Mouse (Mus musculus) NIH3T3 (cell line): ENCODE data around the gene Syde2.

Experiments
- DNase-seq: peaks from one replicate; pipeline ENCODE4 v3.0.0-alpha.2; 2012; ENCODE audit warnings: low read depth

Gene Syde2

DNA sequence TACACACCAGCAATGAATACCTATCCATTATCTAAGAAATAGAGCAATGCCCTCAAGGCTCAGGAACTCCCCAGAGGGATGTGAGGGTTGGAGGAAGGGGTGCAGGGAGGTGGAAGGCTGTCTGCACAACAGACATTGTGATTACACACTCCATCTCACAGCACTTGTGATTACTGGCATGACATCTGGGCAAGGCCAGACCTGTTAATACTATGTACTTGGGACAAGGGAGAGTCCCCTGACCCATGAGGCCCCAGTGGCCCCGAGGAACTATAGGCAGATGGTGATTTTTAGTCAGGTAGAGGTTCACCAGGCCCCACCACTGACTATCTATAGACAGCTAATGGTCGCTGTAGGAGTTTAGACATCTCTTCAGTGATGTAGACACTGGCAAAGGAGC is 66.2 kb downstream of the Syde2 start:
- no peak for DNase-seq

DNA sequence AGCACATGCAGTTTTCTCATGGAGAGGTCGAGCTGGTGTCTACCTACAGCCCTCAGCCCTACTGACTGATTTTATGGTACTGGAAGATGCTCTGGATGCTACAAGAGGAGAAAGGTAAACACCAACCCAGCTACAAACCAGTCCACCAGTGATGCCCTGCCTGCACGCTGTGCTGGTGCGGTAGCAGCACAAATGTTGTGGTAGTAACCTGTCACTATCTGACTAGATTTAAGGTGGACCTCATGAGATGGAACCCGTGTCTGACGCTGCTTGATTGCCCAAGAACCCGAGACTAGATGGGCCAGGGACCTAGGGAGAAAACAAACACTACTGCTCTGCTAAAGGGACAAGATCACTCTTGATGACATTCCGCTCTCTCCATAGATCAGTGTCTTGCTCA is 69.5 kb downstream of the Syde2 start:
- DNase-seq, result no peak

DNA sequence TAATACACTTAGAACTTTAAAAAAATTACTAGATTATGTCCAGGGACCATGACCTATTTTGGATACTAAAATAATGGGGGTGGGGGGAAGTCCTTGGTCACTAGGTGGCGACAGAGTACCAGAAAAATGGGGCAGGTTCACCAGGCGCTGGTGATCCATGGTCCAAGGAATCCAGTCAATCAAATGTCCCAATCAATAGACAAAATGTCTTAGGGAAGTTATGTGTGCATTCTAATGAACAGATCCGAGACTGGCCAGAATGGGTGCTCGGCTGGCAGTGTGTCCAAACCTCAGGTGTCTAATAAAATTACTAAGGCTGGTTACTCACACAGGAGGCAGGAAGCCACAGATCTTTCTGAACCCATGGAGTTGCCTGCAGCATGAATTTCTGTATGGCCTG is 70.6 kb downstream of the Syde2 start:
- DNase-seq, result peak; percentile 86

DNA sequence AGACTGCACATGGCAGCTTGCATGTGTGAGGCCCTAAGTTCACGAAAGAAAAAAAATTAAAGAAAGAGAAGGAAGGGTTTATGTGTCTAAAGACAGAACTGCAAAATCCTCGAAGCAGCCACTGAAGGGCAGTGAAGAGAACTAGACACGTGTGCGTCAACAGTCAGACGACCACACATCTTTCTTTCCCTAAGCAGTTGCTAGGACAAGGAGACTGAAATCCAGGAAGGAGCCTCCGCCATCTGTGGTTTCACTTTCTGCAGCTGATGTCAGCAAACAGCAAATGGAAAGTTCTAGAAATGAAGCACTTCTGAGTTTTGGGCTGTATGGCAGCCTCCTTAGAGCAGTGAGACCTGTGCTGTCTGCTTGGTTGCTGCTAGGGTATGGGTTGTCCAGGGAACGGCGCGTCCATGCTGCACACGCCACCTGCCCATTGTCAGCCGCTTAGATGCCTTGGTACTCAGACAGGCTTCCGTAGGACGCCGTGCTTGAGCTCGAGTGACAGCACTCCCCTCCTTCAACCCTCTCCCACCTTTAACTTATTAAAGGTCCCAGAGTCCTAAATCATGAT is 71.8 kb downstream of the Syde2 start:
- DNase-seq, result peak; percentile 15

DNA sequence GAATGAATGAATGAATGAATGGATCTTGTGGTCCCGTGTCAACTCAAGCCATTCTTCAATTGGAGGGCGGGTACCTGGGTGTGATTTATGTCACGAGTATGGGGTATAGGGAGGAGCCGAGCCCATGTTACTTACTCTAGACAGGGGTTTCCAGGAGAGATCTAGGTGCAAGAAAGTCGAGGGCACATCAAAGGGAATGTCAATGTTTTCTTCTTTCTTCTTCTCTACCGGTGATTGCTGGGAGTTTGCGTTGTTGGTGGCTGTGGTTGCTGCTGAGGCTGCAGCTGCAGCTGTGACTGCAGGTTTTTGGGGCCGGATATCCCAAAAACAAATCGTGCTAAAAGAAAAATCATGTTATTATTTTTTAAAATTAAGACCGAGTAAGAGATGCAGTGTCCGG is 75.5 kb downstream of the Syde2 start:
- no peak for DNase-seq

DNA sequence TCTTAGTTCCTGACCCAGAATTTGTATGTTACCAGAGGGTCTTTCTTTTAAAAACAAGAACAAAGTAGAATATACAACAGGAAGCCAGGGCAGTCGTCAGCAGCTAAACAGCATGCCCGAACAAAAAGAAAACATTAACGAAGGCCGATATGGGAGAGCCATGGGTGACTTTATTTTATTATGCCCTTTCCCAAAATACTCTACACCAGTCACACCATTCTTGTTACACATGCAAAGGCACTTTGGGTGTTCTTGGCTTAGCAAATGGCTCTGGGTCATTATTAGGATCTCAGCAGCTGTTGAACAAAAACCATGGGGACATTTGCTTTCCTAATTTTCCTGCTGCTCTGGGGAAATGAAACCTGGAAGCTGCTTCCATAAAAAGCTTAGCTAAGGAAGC is 81.6 kb downstream of the Syde2 start:
- no peak for DNase-seq
